Mouse (Mus musculus) midbrain, embryonic 11.5 days (tissue): Measurements from ENCODE around the gene Cyren. TPM values are rescaled to one million over a fixed set of nuclear protein-coding genes. Genes with fewer than 3 reads are reported as not detected.
A peak's percentile ranks its signal among the peaks of the same experiment; 100 is the strongest.

ENCODE experiments used
- ATAC-seq: fragments of 200-750 bp; cut with Nextera tagmentation; 2 replicates; pipeline ENCODE4 v1.8.0; 2017; ENCODE audit warnings: moderate TSS enrichment, moderate library complexity; ENCODE audit not compliant: low FRiP score
- DNase-seq: peaks from one replicate; pipeline ENCODE4 v3.0.0; 2015; ENCODE audit warnings: low spot score; ENCODE audit errors: missing footprints
- H3K27ac ChIP-seq: fragments of 300-500 bp; sonication (generic); 2 replicates; pipeline ENCODE4 v1.5.1; 2014; ENCODE audit warnings: low read depth, low read length
- H3K27me3 ChIP-seq: fragments of 300-500 bp; sonication (generic); 2 replicates; pipeline ENCODE4 v1.6.1; 2014; ENCODE audit warnings: mild to moderate bottlenecking, low read length, moderate library complexity, mixed read lengths; ENCODE audit not compliant: control insufficient read depth, insufficient read depth
- H3K36me3 ChIP-seq: fragments of 300-500 bp; sonication (generic); 2 replicates; pipeline ENCODE4 v1.6.1; 2014; ENCODE audit warnings: mild to moderate bottlenecking, low read length, moderate library complexity, mixed read lengths; ENCODE audit not compliant: control insufficient read depth, insufficient read depth
- H3K4me1 ChIP-seq: fragments of 300-500 bp; sonication (generic); 2 replicates; pipeline ENCODE4 v1.6.1; 2014; ENCODE audit warnings: low read length; ENCODE audit not compliant: control insufficient read depth, insufficient read depth
- H3K4me2 ChIP-seq: fragments of 300-500 bp; sonication (generic); 2 replicates; pipeline ENCODE4 v1.6.1; 2014; ENCODE audit warnings: mild to moderate bottlenecking, moderate library complexity
- H3K4me3 ChIP-seq: fragments of 300-500 bp; sonication (generic); 2 replicates; pipeline ENCODE4 v1.5.1; 2014; ENCODE audit warnings: low read depth, low read length
- H3K9ac ChIP-seq: fragments of 300-500 bp; sonication (generic); 2 replicates; pipeline ENCODE4 v1.6.1; 2014; ENCODE audit warnings: low read length
- H3K9me3 ChIP-seq: fragments of 300-500 bp; sonication (generic); 2 replicates; pipeline ENCODE4 v1.6.1; 2016; ENCODE audit warnings: low read length; ENCODE audit not compliant: control insufficient read depth
- WGBS: fragments of 180-500 bp; shearing (Covaris S2); extraction: QIAGEN DNeasy Blood & Tissue Kit; methylation state at CpG from one replicate; pipeline ENCODE4 v1.1.7; 2014; 5-methylcytosine and 5-hydroxymethylcytosine counted together
- polyA plus RNA-seq: library from polyadenylated mRNA; unstranded; fragments of >200 nt; fragmentation: Nextera tagmentation; extraction: Ambion mirVana; gene quantifications from 2 replicates; pipeline ENCODE4 v1.2.1, GENCODE M21; 2014

Cyren gene
- polyA plus RNA-seq, 1 experiment from 2014 or later: 11.8 TPM

GRCm38 (mm10) chr6:34871929-34872328 is 5.9 kb downstream of the Cyren start:
- Histone ChIP-seq H3K27ac (no peak overlapping the region), H3K4me2 (no peak overlapping the region), H3K4me1 (peaks cover 4% of the 10 kb centered on the region), H3K27me3 (no peaks in the 10 kb centered on the region), H3K9me3 (no peaks in the 10 kb centered on the region), H3K4me3 (no peak overlapping the region), H3K36me3 (no peaks in the 10 kb centered on the region), H3K9ac (no peak overlapping the region)
- DNase-seq: no peak
- no peak for ATAC-seq
- 92% methylated on average over 7 of the region's 7 CpGs for WGBS

GRCm38 (mm10) chr6:34870724-34871123 is 7.1 kb downstream of the Cyren start:
- Histone ChIP-seq H3K27ac (no peak overlapping the region), H3K9ac (no peak overlapping the region), H3K9me3 (no peaks in the 10 kb centered on the region), H3K4me2 (no peak overlapping the region), H3K36me3 (no peaks in the 10 kb centered on the region), H3K4me3 (no peak overlapping the region), H3K27me3 (no peaks in the 10 kb centered on the region), H3K4me1 (no peaks in the 10 kb centered on the region)
- no peak for ATAC-seq
- no peak for DNase-seq
- WGBS: 84% methylated on average over 5 of the region's 5 CpGs

- no peak overlapping the region for H3K4me3 ChIP-seq
- H3K36me3 ChIP-seq: no peaks in the 10 kb centered on the region
- no peaks in the 10 kb centered on the region for H3K27me3 ChIP-seq
- no peaks in the 10 kb centered on the region for H3K4me1 ChIP-seq
- H3K9me3 ChIP-seq: no peaks in the 10 kb centered on the region
- ATAC-seq: no peak
- no peak for DNase-seq
- H3K4me2 ChIP-seq: no peak overlapping the region
- 90% methylated on average over 5 of the region's 5 CpGs for WGBS
- H3K27ac ChIP-seq: no peak overlapping the region
- H3K9ac ChIP-seq: no peak overlapping the region
These were observed 7.7 kb downstream of the Cyren start for GRCm38 (mm10) chr6:34870136-34870535.

GRCm38 (mm10) chr6:34869225-34869915 is 8.5 kb downstream of the Cyren start:
- 88% methylated on average over 13 of the region's 13 CpGs for WGBS
- no peak overlapping the region for H3K9ac ChIP-seq
- H3K27ac ChIP-seq: no peak overlapping the region
- no peaks in the 10 kb centered on the region for H3K4me1 ChIP-seq
- H3K9me3 ChIP-seq: no peaks in the 10 kb centered on the region
- no peak for DNase-seq
- ATAC-seq: no peak
- H3K27me3 ChIP-seq: no peaks in the 10 kb centered on the region
- no peak overlapping the region for H3K4me3 ChIP-seq
- H3K36me3 ChIP-seq: no peaks in the 10 kb centered on the region
- no peak overlapping the region for H3K4me2 ChIP-seq

DNA sequence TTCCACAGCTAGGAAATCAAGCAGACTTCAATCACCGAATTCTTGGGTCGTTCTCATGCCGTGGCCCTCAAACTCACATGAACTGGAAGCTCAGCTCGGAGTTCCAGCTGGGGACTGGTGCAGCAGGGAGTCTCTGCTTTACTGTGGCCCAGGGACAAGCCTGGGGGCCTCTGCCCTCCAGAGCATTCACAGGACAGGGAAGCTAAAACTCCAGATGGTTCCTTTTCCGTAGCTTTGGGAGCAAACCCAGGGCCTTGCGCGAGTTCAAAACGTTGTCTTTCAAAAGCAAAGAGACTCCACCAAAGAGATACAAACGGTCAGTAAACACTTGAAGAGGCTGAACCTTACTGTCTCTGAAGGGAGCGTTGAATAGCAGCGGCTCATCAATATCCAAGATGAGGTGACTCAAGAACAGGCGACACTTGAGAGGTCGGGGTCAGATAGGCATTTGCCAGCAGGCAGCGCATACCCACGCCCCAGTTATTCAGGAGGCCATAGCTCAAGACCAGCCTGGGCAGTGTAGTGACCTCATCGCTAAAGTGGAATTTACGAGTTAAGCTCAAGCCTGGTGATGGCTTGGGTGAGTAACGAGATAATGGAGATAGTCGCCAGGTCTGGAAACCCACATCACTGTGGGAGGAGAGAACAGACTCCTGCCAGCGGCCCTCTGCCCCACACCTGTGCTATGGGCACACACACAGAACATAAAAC is 9.2 kb downstream of the Cyren start:
- Histone ChIP-seq H3K27me3 (no peaks in the 10 kb centered on the region), H3K36me3 (no peaks in the 10 kb centered on the region), H3K4me2 (no peak overlapping the region), H3K9ac (no peak overlapping the region), H3K9me3 (no peaks in the 10 kb centered on the region), H3K27ac (no peak overlapping the region), H3K4me1 (no peaks in the 10 kb centered on the region), H3K4me3 (no peak overlapping the region)
- DNase-seq (no peak), ATAC-seq (no peak)
- WGBS: 88% methylated on average over 20 of the region's 20 CpGs

- no peaks in the 10 kb centered on the region for H3K36me3 ChIP-seq
- 78% methylated on average over 10 of the region's 10 CpGs for WGBS
- H3K4me3 ChIP-seq: no peak overlapping the region
- no peak overlapping the region for H3K4me2 ChIP-seq
- no peak overlapping the region for H3K9ac ChIP-seq
- no peak for DNase-seq
- H3K27ac ChIP-seq: no peak overlapping the region
- ATAC-seq: no peak
- no peaks in the 10 kb centered on the region for H3K9me3 ChIP-seq
- no peaks in the 10 kb centered on the region for H3K27me3 ChIP-seq
- no peaks in the 10 kb centered on the region for H3K4me1 ChIP-seq
These were observed 9.9 kb downstream of the Cyren start for GRCm38 (mm10) chr6:34867995-34868350.

- Histone ChIP-seq H3K4me2 (no peak overlapping the region), H3K9ac (no peak overlapping the region), H3K36me3 (no peaks in the 10 kb centered on the region), H3K27me3 (no peaks in the 10 kb centered on the region), H3K4me1 (no peaks in the 10 kb centered on the region), H3K4me3 (no peak overlapping the region), H3K27ac (no peak overlapping the region), H3K9me3 (no peaks in the 10 kb centered on the region)
- WGBS: 85% methylated on average over 16 of the region's 16 CpGs
- DNase-seq (no peak), ATAC-seq (no peak)
These were observed 10.4 kb downstream of the Cyren start for GRCm38 (mm10) chr6:34867301-34867994.

GRCm38 (mm10) chr6:34866786-34867185 is 11.1 kb downstream of the Cyren start:
- Histone ChIP-seq H3K36me3 (no peaks in the 10 kb centered on the region), H3K27ac (no peak overlapping the region), H3K4me2 (no peak overlapping the region), H3K9me3 (no peaks in the 10 kb centered on the region), H3K4me1 (no peaks in the 10 kb centered on the region), H3K4me3 (no peak overlapping the region), H3K27me3 (no peaks in the 10 kb centered on the region), H3K9ac (no peak overlapping the region)
- DNase-seq (no peak), ATAC-seq (0 out of 2 replicates have a peak, but pooled peaks have one; percentile 11)
- 51% methylated on average over 8 of the region's 8 CpGs for WGBS
